Comparison of ENCODE assay signal across 7 mouse cellular contexts in the genomic region with DNA sequence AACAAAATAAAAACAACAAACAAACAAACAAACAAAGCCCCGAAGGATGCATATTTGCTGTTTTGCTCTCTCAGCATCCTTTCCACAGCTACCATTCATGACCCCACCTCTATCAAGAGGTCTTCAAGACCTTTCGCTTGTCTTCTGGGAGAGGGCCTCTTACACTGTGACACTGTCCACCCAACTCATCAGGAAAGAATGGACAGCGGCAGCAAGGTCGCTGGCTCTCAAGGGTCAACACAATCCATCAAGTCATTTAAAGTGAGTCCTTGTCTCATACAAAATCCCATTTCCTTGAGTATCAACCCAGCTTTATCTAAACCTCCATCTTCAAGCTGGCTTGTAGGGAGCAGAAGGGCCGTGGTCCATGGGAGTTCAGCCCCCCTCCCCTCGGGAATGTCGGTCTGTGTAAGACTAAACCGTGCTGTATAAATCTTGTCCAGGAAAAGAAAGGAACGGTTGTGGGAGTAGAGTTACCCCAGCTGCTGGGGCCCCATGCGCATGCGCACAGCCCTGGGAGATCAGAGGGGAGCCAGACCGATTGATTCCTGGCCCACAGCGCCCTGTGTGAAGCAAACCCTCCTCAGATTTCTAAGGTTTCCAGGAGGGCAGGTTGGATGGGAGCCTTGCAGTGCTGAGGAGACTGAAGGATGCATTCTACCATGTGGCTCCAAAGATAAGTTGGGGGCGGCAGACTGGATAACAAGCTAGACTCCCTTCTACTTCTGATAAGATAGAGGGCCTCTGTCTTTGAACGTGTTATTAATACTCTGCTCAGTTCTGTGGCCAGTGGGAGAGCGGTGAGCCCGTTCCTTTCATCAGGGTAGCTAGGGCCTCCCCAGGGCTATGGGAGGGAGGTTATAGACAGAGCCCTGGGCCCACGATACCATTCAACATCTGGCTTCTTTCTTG.
A peak's percentile ranks its signal among the peaks of the same experiment; 100 is the strongest.
DNase-seq lines count a peak whose midpoint lies in the region; ATAC-seq lines count a peak whose summit lies in the region.

No protein-coding gene starts in this region.

- 29% methylated on average over 18 of the region's 18 CpGs for WGBS in forebrain, embryonic 11.5 days
- 20% methylated on average over 18 of the region's 18 CpGs for WGBS in hindbrain, embryonic 14.5 days
- 26% methylated on average over 18 of the region's 18 CpGs for WGBS in liver, embryonic 12.5 days (ENCODE audit: insufficient replicate concordance)

- H3K4me2 ChIP-seq in forebrain, embryonic 11.5 days (ENCODE audit: low read depth, low read length, severe bottlenecking), result peak overlapping the region; percentile 35; the same call in 1 of the 2 replicates
- peak overlapping the region; percentile 4 for H3K4me2 ChIP-seq in hindbrain, embryonic 14.5 days (replicated peaks)
- peak overlapping the region; percentile 64 for H3K4me2 ChIP-seq in liver, embryonic 12.5 days

- H3K27me3 ChIP-seq in forebrain, embryonic 11.5 days (ENCODE audit: control insufficient read depth, insufficient read depth, low read length), result no peaks in the 10 kb centered on the region
- no peaks in the 10 kb centered on the region for H3K27me3 ChIP-seq in hindbrain, embryonic 14.5 days (ENCODE audit: control insufficient read depth, insufficient read depth, low read length)
- peaks cover 19% of the 10 kb centered on the region; the same call in 1 of the 2 replicates for H3K27me3 ChIP-seq in liver, embryonic 12.5 days (replicated peaks)

- DNase-seq in embryo, embryonic 10 days (ENCODE audit: low spot score), result peak; percentile 92
- DNase-seq in forebrain, embryonic 11.5 days (ENCODE audit: low spot score), result peak; percentile 85
- peak; percentile 62 for DNase-seq in hindbrain, embryonic 14.5 days (ENCODE audit: low spot score)
- DNase-seq in neural tube, embryonic 10.5 days (ENCODE audit: extremely low spot score, low spot score), result peak; percentile 92
- no peak for DNase-seq in B cell, adult 2 months
- no peak for DNase-seq in thymus, adult 18-20 months

- no peak overlapping the region for H3K4me3 ChIP-seq in forebrain, embryonic 11.5 days (ENCODE audit: low read depth, low read length)
- no peak overlapping the region for H3K4me3 ChIP-seq in hindbrain, embryonic 14.5 days (replicated peaks; ENCODE audit: low read length)
- peak overlapping the region; percentile 16 for H3K4me3 ChIP-seq in liver, embryonic 12.5 days

- H3K27ac ChIP-seq in forebrain, embryonic 11.5 days (ENCODE audit: low read depth, low read length), result no peak overlapping the region
- H3K27ac ChIP-seq in hindbrain, embryonic 14.5 days, result peak overlapping the region; percentile 70
- H3K27ac ChIP-seq in liver, embryonic 12.5 days, result peak overlapping the region; percentile 77

- peak; percentile 83 for ATAC-seq in forebrain, embryonic 11.5 days (replicated peaks; ENCODE audit: low FRiP score)
- peak; percentile 35; the same call in 1 of the 2 replicates for ATAC-seq in hindbrain, embryonic 14.5 days (ENCODE audit: low FRiP score)
- ATAC-seq in liver, embryonic 12.5 days, result peak; percentile 98

- H3K36me3 ChIP-seq in forebrain, embryonic 11.5 days (ENCODE audit: control insufficient read depth, insufficient read depth, low read length), result no peaks in the 10 kb centered on the region
- H3K36me3 ChIP-seq in hindbrain, embryonic 14.5 days (replicated peaks; ENCODE audit: control insufficient read depth, insufficient read depth), result no peaks in the 10 kb centered on the region
- H3K36me3 ChIP-seq in liver, embryonic 12.5 days, result no peaks in the 10 kb centered on the region

- no peak overlapping the region for H3K9ac ChIP-seq in forebrain, embryonic 11.5 days (ENCODE audit: low read length)
- no peak overlapping the region for H3K9ac ChIP-seq in hindbrain, embryonic 14.5 days
- H3K9ac ChIP-seq in liver, embryonic 12.5 days, result peak overlapping the region; percentile 47

- no peaks in the 10 kb centered on the region for H3K9me3 ChIP-seq in forebrain, embryonic 11.5 days (ENCODE audit: control insufficient read depth, low read length)
- H3K9me3 ChIP-seq in hindbrain, embryonic 14.5 days (ENCODE audit: control insufficient read depth, low read length), result no peaks in the 10 kb centered on the region
- H3K9me3 ChIP-seq in liver, embryonic 12.5 days (replicated peaks), result no peaks in the 10 kb centered on the region

- peaks cover 7% of the 10 kb centered on the region; the same call in 1 of the 2 replicates for H3K4me1 ChIP-seq in forebrain, embryonic 11.5 days (replicated peaks; ENCODE audit: control insufficient read depth, insufficient read depth, low read length)
- H3K4me1 ChIP-seq in hindbrain, embryonic 14.5 days (replicated peaks; ENCODE audit: control insufficient read depth, insufficient read depth, low read length), result peaks cover 20% of the 10 kb centered on the region
- H3K4me1 ChIP-seq in liver, embryonic 12.5 days, result peaks cover 26% of the 10 kb centered on the region

Comparison
In these comparisons a context has a peak if more than half of its experiments do, and no peak if none do; other contexts are left out.
1. DNase-seq: peak in embryo, embryonic 10 days (single experiment), forebrain, embryonic 11.5 days (single experiment), hindbrain, embryonic 14.5 days (single experiment) and neural tube, embryonic 10.5 days (single experiment); none in B cell, adult 2 months (0 of 2) and thymus, adult 18-20 months (0 of 2).
2. ATAC-seq: peak in every context shown above with its lines; median percentile 98 in liver, embryonic 12.5 days; 83 in forebrain, embryonic 11.5 days; 35 in hindbrain, embryonic 14.5 days.
3. H3K4me2 ChIP-seq: peak in every context shown above with its lines; median percentile 64 in liver, embryonic 12.5 days; 35 in forebrain, embryonic 11.5 days; 4 in hindbrain, embryonic 14.5 days.